Mouse (Mus musculus) layer of hippocampus, postnatal 10 days (tissue): ENCODE results near the gene Lefty2. TPM values are rescaled to one million over a fixed set of nuclear protein-coding genes. Genes with fewer than 3 reads are reported as not detected.

Source experiments
- DNase-seq, 2 experiments: peaks; one replicate each; pipeline ENCODE4 v3.0.0; 2021; ENCODE audit warnings: low spot score in 2 of 2
- long read RNA-seq: library from polyadenylated mRNA; stranded (forward); transcript quantifications from one replicate; pipeline ENCODE4 v2.0.0, GENCODE M21; 2023
- total RNA-seq, 2 experiments: library from RNA; stranded (reverse); gene quantifications; 2 replicates each; pipeline ENCODE4 v1.2.3; 2021

Gene Lefty2
- 10 to 100 TPM in 1 of 2 experiments, 1 to 10 TPM in 1; 8.7 to 10.2 TPM for total RNA-seq
- long read RNA-seq, transcript Lefty2-202 (2 exons, 422 nt): major isoform, 17 of 21 reads
- long read RNA-seq, partial matches to known transcripts: 1 of 21 reads
- long read RNA-seq, other reads (novel, unspliced or antisense): 3 of 21 reads

DNA sequence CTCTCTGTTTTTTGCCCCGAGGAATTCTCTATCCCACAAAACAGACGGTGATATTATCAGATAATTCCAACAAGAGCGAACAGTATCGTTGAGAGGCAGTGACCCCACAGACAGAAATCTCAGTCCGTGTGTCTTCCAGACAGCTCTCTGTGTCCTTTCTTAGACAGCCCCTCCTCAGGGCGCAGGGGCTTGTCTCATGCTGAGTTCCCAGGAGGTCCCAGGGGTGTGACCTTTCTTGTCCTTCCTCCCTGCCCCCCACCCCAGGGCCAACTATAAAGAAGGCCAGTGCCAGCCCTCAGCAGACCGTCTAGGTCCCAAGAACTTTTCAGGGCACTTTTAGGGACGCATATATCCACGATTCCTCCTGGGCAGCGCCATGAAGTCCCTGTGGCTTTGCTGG is at the start of gene Lefty2:
Gene Lefty2 (plus strand): TSS at position 301 of the 400 bp plus-strand sequence.
- DNase-seq: no peak

DNA sequence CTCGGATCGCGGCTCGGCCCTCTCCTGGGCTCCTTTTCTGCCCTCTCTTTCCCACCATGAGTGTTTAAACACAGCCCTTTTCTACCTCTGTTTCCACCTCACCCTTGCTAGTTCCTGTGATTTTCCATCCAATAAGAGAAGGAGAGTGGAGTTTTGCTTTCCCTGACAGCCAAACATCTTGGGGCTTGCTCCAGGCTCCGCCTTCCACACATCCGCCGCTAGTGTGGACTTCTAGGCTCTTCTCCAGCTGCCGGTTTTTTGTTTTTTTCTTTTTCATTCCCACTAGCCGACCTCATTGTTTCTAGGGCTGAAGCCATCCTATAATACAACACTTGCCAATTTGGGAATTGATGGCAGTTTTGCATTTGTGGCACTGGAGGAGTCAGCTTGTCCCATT is 44.8 kb upstream of the Lefty2 start:
- DNase-seq: peak; percentile 55 to 58

DNA sequence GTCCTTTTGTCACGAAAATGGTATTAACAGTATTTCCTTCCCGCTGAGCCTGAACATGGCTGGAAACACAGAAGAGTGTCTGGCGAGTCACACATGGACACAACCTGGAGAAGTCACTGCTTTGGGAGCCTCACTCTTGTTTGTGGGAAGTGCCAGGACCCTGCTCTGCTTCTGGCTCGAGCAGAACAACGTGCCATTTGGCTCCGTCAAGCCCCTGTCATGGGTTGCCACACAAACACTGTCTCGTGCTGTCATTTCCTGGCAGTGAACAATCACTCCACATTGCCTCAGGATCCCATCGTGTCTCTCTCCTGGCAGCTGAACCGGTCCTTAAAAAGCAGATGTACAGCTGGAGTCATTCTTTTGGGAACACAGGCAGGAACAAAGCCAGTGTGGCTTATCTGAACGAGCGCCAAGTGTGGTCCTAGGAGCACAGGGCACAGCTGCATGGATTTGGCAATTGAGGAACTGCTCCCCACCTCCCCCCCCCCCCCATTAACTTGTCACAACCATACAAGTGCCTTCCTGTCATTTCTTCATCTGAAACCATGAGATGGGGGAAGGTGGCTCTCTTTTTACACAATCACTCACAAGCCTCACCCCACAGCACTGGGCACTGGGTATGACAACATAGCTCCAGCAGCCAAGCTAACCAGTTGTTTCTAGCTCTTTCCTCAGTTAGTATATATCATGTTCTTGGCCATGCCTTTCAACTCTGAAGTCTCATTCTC is 44.2 kb upstream of the Lefty2 start:
- DNase-seq: peak; percentile 54 to 64

DNA sequence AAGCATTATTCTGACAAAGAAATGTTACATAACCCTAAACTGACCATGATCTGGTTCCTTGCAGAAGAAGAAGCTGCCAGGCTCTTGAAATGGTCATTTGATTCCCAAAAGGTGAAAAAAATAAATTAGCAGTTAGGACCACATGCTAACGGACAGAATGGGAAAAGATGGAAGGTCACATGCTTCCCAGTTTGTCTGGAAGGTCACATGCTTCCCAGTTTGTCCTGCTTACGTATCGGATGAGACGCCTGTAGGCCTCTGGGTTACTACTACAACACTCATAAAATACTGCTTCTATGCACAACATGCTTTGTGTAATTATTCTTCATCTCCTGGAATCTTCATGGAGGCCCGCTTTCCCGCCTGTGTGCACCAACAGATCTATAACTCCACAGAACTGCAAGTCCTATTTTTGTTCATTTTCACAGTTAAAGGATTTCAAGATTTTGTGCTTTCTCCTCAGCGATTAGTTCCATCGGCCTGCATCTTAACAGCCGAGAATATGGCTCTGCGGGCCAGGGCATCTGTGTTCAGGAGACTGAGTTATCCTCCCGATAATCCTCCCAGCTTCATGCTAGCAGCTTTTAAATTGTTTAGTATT is 43.1 kb upstream of the Lefty2 start:
- DNase-seq: peak in 1 of 2 experiments; percentile 33

DNA sequence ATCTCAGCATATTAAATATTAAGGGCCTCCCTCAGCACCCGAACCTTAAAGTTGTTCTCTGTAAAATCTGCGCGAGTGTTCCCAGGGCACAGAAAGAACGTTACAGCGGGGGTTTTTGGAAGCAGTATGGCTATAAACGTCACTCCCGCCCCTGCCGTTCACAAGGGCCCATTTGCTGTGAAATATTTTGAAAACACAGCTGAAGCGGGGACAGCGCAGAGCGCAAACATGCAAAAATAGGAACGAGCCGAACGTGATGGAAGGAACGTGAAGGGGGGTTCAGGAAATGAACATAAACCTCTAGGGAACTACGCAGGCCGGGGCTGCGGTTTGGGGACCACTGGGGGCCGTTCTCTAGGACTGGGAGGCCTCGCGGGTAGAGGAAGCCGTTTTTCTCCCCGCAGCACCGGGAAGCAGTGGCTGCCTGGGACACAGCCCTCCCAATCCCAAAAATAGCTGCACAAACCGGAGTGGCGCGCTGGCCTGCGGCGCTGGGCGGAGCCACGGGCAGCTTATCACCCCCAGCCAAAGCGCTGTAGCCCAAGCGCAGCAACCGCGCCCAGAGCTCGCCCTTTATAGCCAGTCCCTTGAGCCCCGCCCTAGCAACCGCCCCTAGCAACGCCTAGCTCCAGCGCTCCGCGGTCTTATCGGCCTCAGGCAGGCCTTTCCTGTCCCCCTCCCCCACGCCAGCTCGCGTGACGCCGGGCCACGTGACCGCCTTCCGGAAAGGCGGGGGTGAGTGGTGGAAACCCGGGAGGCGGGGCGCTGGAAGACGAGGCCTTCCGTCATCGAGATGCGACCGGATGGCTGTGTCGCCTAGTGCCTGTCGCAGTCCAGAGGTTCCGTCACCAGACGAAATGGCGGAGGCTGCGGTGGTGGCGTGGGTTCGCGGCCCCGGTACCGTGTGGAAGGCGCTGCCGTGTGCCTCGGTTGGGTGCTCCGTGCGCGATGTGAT is 42.3 kb upstream of the Lefty2 start, which contains the start of gene Sde2:
Gene Sde2 (plus strand): TSS at position 812 of the 955 bp plus-strand sequence.
- peak; percentile 100 for DNase-seq

DNA sequence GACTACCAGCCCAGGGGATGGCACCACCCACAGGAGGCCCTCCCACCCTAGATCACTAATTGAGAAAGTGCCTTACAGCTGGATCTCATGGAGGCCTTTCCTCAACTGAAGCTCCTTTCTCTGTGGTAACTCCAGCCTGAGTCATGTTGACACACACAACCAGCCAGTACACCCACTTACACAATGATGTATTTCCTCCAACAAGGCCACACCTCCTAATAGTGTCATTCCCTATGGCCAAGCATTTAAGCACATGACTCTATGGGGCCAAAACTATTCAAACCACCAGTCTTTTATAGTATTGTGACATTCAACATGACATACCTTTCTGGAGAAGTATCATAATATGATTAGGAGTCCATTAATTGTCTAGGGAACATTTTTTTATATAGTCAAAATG is 34.1 kb upstream of the Lefty2 start:
- no peak for DNase-seq

DNA sequence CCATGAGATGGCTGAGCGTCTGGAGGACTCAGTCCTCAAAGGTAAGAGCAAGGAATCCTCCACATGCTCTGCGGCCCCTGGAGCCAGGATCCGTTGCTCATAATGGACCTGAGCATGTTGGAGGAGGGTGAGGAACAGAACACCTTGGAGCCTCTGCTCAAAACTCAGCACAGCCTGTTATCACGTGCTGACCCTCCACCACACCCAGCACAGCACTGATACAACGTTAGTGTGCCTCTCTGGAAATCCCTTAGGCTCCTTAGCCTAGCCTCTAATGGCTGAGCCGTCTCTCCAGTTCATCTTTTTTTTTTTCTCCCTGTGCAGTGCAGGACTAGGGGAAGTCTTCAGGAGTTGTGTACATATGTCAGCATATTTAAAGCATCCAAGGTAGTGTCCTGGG is 32.9 kb upstream of the Lefty2 start:
- DNase-seq: no peak

DNA sequence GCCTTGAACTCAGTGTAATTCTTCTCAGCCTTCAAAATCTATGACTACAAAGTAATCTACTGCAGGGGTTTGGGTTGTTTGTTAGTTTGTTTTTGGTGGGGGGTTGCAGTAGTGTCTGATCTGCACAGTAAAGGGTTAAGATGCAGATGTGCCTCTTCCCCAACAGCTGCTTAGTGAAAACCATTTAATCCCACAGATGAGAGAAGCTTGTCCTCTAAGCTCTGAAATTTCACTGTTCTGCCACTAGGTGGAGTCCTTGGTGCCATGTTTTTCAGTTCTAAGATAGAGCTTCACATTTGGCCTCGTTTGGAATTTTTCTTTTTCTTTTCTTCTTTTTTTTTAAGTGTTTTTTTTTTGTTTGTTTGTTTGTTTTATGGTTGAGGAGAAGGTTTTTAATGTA is 29.3 kb upstream of the Lefty2 start:
- peak; percentile 20 to 34 for DNase-seq

DNA sequence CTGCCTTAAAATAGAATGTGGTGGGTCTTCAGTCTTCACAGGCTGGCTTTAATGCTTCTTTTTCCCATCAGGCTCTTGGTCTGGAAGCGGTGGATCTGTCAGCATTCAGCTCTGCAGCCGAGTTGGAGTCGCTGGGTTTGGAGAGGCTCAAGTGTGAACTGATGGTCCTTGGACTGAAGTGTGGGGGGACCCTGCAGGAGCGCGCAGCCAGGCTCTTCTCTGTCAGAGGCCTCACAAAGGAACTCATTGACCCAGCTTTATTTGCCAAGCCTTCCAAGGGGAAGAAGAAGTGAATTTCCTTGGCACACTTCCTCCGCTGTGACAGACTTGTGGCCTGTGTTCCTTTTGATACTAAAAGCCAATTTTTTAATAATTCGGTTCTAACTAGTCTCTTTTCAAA is 26.9 kb upstream of the Lefty2 start:
- no peak for DNase-seq

DNA sequence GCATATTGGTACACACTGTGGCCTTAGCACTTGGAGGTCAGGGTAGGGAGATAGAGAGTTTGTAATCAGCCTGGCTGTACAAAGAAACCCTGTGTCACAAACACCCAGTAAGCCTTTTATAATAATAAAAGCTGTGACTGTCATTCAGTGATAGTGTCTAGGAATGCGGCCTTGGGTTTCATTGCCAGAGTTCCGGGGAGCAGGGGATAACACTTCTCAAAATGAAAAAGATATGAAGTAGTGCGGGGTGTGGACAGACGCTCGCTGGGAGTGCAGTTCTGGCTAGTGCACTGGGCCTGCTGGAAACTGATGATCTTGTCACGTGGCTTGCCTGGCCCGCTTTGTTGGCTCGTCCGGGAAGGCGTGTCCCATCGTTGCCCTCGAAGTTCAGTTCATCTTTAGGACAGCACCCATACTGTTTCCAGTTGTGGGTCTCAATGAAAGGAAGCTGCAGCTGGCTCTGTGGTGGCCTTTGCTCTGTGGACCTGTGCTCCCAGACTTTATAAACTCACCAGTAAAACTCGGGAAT is 22.7 kb upstream of the Lefty2 start:
- DNase-seq: no peak

DNA sequence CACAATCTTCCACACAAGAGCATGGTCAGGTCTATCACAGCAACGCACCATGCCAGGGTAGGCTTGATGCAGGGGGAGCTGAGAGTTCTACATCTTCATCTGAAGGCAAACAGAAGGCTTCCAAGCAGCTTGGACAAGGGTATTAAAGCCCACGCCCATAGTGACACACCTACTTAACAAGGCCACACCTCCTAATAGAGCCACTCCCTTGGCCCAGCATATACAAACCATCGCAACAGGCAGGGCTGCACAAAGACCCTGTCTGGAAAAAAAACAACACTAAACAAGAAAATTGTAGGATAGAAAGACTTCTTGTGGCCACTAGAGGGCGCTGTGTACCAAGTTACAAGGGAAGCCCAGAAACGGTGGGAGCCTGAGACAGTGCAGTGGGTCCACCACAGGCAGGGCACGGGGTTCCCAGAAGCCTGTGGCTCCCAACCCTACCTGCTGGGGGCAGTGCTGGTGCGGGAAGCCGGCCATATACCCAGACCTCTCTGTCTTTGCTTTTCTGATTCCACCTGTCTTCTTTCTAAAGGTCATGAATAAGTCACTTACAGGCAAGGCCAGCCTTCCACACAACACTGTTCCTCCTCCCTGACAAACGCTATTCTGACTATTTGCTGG is 18.9 kb upstream of the Lefty2 start:
- DNase-seq: peak; percentile 32 to 53

DNA sequence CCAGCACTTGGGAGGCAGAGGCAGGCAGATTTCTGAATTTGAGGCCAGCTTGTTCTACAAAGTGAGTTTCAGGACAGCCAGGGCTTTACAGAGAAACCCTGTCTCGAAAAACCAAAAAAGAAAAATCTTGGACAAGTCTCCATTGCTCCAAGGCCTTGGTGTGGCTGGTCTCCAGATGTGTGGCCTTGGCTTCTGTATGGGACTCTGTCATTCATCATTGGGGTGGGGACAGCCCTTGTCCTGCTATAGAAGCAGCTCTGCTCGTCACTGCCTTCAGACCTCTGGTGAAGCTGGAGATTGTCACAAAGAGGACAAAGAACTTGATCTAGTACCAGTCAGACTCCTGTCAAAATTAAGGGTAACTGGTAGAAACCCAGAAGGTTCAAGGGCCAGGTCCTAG is 18.3 kb upstream of the Lefty2 start:
- DNase-seq: no peak

DNA sequence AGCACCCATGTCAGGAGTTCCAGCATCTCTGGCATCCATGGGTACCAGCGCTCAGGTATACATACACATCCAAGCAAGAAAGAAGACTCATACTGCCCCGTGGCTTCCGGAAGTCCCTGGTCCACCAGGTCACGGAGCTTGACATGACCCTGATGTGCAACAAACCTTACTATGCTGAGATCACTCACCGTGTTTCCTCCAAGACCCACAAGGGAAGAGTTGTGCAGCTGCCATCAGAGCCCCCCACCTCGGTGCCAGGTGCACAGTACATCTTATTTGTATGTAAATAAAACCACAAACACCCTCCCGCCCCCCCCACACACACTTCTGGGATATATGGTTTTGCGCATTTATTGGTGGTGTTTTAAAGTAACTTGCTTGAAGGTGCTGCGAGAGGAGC is 17.8 kb upstream of the Lefty2 start:
- no peak for DNase-seq

DNA sequence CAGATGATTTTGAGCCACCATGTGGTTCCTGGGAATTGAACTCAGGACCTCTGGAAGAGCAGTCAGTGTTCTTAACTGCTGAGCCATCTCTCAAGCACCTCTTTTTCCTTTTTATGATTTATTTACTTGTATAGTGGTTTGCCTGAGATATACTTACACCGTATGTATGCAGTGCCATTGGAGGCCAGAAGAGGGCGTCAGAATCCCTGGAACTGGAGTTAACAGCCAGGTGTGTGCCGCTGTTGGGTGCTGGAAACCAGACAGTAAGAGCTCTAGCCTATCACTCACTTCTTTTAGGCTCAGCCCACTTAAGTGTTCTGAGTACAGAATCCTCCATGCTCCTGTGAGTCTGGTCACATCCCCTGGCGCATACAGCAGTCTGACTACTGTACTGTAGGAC is 15.4 kb upstream of the Lefty2 start:
- no peak for DNase-seq

DNA sequence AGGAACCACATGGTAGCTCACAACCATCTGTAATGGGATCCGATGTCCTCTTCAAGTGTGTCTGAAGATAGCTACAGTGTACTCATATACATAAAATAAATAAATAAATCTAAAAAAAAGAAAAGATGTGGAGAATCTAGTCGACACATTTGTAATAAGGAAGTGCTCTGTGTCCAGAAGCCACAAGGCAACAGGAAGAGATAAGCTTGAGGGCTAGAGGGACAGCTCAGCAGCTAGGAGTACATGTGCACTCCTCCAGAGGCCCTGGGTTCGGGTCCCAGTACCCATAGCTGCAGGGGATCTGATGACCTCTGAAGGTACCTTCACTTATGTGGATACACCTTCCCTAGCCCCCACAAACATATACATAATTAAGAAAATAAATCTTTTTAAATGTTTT is 11.1 kb upstream of the Lefty2 start:
- DNase-seq: no peak

DNA sequence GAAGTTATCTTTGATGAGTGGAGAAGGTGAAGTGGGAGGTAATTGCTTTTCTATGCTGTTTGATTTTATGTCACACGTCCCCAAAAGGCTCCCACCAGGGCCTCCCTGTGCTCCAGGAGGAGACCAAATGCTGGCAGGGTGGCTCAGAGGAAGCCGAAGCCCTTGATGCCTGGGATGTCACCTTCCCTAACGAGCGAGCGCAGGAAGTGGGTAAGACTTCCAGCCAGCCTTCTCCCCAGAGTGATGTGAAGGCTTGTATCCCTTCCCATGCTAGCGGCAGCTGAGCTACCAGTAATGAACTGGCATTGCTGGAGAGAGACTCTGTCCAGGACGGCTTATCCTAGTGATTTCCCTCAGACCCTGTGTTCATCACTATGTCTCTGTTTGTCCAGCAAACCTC is 9.2 kb upstream of the Lefty2 start:
- DNase-seq: no peak

DNA sequence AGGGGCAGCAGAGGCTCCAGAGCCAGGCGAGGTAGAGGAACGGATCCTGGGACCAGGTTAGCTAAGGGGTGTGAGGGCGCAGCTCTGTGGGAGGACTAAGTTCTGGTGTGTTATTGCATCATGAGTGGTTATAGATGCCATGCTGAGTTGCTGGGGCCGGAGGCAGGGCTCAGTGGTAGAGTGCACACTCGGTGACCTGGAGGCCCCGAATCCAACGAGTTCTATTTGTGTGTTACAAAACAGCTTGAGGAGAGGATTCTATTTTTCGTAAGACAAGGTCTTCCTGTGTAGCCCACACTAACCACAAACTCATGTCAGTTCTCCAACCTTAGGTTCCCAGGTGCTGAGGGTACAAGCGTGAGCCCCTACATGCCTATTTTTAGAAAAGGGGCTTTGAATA is 8.4 kb upstream of the Lefty2 start:
- no peak for DNase-seq

DNA sequence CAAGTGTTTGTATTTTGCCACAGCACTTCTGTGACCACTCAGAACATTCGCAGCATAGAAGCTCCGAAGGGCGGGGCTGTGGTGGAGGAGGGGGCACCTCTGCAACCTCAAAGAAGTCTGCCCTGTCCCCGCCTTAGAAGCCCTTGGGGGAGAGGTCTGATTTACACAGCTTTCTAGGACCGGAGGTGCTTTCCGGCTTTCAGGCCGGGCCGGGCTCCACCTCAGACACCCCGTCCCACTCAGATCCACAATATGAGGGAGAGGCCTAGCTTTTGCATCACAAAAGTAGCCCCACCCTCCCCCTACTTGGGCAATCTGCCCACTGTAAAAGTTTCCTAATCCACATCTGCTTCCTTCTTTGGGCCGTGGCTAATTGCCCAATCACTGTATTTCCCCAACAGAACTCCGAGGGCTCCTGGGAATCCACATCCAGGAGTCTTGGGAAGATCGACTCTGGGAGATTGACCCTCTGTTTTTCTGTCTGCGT is 4.3 kb upstream of the Lefty2 start:
- DNase-seq: no peak

DNA sequence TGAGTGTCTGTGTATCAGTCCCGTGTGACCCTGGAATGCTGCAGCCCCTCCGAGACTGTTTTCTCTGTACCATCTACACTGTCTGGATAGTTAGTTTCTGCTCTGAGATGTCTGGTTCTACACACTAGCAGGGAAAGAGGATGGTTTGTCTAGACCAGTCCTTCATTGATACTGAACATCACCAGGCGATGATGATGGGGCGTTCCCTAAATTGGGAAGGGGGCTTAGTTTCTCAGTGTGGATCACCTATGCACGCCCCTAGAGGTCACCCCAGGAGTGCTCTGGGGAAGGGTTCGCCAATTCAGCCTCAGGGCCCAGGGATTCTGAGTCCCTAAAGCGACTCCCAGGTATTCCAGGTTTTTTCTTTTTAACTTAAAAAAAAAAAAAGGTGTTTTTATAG is 3.7 kb upstream of the Lefty2 start:
- no peak for DNase-seq

DNA sequence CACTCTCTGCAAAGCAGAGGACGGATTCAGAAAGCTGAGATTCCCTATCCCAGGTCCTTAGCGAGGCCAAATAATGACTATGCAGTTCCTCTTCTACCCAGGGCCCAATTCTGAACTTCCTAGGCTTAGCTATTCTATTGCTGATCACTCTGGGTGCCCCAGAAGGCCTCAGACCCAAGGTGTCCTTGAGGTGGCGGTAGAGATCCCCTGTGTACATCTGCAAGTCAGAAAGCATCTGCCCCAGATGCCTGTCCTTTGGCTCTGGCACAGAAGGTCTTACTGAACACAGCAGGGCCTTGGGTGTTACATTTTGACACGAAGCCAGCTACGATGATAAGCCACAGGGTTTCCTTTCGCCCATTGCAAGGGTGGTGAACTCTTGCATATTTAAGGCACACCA is 3.1 kb upstream of the Lefty2 start:
- DNase-seq: no peak
